Mouse (Mus musculus) C2C12 (cell line): ENCODE data around the gene Acod1.

ENCODE experiments used
- CTCF ChIP-seq: IDR thresholded peaks from one replicate; pipeline ENCODE4 v1.5.1; 2011; ENCODE audit not compliant: control insufficient read depth, insufficient read depth, insufficient read length
- USF1 ChIP-seq: IDR thresholded peaks from one replicate; pipeline ENCODE4 v1.6.1; 2011; ENCODE audit warnings: low read depth, mild to moderate bottlenecking, control low read depth, moderate library complexity

GRCm38 (mm10) chr14:103037016-103037415, 9.8 kb upstream of the Acod1 start:
- TF ChIP-seq CTCF (no peak), USF1 (no peak)
